Mouse (Mus musculus) hindbrain, embryonic 11.5 days (tissue): ENCODE data around the gene Unc45a. TPM values are rescaled to one million over a fixed set of nuclear protein-coding genes. Genes with fewer than 3 reads are reported as not detected.
"Not testable (repeated sequence)": the region's sequence is repeated elsewhere in the genome, so short reads cannot be mapped to it uniquely, and the experiment has no call there.

ENCODE experiments used
- ATAC-seq: fragments of 200-750 bp; cut with Nextera tagmentation; 2 replicates; pipeline ENCODE4 v1.8.0; 2017; ENCODE audit warnings: mild to moderate bottlenecking, moderate TSS enrichment, moderate library complexity; ENCODE audit not compliant: low FRiP score
- DNase-seq: peaks from one replicate; pipeline ENCODE4 v3.0.0-alpha.2; 2015; ENCODE audit warnings: low spot score
- H3K27ac ChIP-seq: fragments of 300-500 bp; sonication (generic); 2 replicates; pipeline ENCODE4 v1.5.1; 2014; ENCODE audit warnings: mild to moderate bottlenecking, low read depth, low read length
- H3K27me3 ChIP-seq: fragments of 300-500 bp; sonication (generic); 2 replicates; pipeline ENCODE4 v1.6.1; 2014; ENCODE audit warnings: mild to moderate bottlenecking, low read length, moderate library complexity, mixed read lengths; ENCODE audit not compliant: control insufficient read depth, insufficient read depth
- H3K36me3 ChIP-seq: fragments of 300-500 bp; sonication (generic); 2 replicates; pipeline ENCODE4 v1.6.1; 2014; ENCODE audit warnings: mild to moderate bottlenecking, low read length, moderate library complexity, mixed read lengths; ENCODE audit not compliant: control insufficient read depth, insufficient read depth
- H3K4me1 ChIP-seq: fragments of 300-500 bp; sonication (generic); replicated peaks from 2 replicates; pipeline ENCODE4 v1.6.1; 2014; ENCODE audit warnings: low read length, mixed read lengths; ENCODE audit not compliant: control insufficient read depth, insufficient read depth
- H3K4me2 ChIP-seq: fragments of 300-500 bp; sonication (generic); replicated peaks from 2 replicates; pipeline ENCODE4 v1.6.1; 2014; ENCODE audit warnings: mild to moderate bottlenecking, low read depth, low read length
- H3K4me3 ChIP-seq: fragments of 300-500 bp; sonication (generic); 2 replicates; pipeline ENCODE4 v1.5.1; 2014; ENCODE audit warnings: low read depth, low read length
- H3K9ac ChIP-seq: fragments of 300-500 bp; sonication (generic); 2 replicates; pipeline ENCODE4 v1.6.1; 2014; ENCODE audit warnings: low read depth, low read length
- H3K9me3 ChIP-seq: fragments of 300-500 bp; sonication (generic); 2 replicates; pipeline ENCODE4 v1.6.1; 2016; ENCODE audit warnings: low read length; ENCODE audit not compliant: control insufficient read depth
- WGBS: fragments of 180-500 bp; shearing (Covaris S2); extraction: QIAGEN DNeasy Blood & Tissue Kit; methylation state at CpG from one replicate; pipeline ENCODE4 v1.1.7; 2014; 5-methylcytosine and 5-hydroxymethylcytosine counted together
- polyA plus RNA-seq: library from polyadenylated mRNA; unstranded; fragments of >200 nt; fragmentation: Nextera tagmentation; extraction: Ambion mirVana; gene quantifications from 2 replicates; pipeline ENCODE4 v1.2.1, GENCODE M21; 2014

Gene Unc45a
- polyA plus RNA-seq, 1 experiment from 2014 or later, result 23.4 TPM

DNA sequence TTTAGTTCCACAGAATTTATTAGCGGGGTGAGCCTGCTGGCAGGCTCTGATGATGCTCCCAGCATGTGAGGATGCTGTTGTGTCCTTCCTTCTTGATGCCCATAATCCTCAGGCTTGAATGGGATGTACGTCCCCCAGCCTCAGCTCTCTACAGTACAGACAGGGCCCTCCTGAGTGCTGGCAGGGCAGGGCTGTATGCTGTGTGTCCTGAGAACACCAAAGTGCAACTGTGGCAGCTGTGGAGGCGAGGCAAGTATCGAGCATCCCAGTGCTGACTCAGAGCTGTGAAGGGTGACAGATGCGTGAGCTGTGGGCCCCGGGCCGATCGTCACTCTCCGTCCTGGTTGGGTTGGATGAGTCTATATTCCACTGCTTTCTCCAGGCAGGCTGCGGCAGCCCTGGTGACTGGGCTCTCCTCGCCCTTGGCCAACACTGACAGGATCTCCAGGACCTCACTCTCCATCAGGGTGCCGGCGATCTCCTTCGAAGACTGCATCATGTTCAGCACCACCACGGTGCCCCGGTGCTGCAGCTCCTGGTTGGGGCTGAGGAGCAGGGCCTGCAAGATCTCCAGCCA, 15.4 kb downstream of the Unc45a start:
- Histone ChIP-seq H3K4me1 (peaks cover 3% of the 10 kb centered on the region; the same call in 1 of the 2 replicates), H3K9ac (no peak overlapping the region; the same call in 1 of the 2 replicates), H3K27me3 (no peaks in the 10 kb centered on the region), H3K36me3 (peaks cover 5% of the 10 kb centered on the region; the same call in 1 of the 2 replicates), H3K27ac (no peak overlapping the region), H3K4me3 (no peak overlapping the region), H3K9me3 (no peaks in the 10 kb centered on the region), H3K4me2 (no peak overlapping the region; the same call in 1 of the 2 replicates)
- 95% methylated on average over 16 of the region's 16 CpGs for WGBS
- no peak for DNase-seq
- no peak for ATAC-seq

DNA sequence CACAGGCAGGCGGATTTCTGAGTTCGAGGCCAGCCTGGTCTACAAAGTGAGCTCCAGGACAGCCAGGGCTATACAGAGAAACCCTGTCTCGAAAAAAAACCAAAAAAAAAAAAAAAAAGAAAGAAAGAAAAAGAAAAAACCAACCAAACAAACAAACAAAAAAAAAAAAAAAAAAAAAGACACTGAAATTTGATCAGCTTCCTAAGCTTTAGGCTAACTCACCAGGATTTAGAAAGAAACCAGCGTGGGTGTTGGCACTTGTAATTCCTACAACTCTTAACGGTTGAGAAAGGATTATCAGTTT, 16.0 kb downstream of the Unc45a start:
- 51% methylated on average over 5 of the region's 5 CpGs for WGBS
- not testable (repeated sequence) for H3K27ac ChIP-seq, ATAC-seq, H3K9me3 ChIP-seq, H3K9ac ChIP-seq, H3K27me3 ChIP-seq, H3K4me1 ChIP-seq, DNase-seq, H3K36me3 ChIP-seq, H3K4me3 ChIP-seq
- peak overlapping the region; percentile 22; the same call in 1 of the 2 replicates for H3K4me2 ChIP-seq

DNA sequence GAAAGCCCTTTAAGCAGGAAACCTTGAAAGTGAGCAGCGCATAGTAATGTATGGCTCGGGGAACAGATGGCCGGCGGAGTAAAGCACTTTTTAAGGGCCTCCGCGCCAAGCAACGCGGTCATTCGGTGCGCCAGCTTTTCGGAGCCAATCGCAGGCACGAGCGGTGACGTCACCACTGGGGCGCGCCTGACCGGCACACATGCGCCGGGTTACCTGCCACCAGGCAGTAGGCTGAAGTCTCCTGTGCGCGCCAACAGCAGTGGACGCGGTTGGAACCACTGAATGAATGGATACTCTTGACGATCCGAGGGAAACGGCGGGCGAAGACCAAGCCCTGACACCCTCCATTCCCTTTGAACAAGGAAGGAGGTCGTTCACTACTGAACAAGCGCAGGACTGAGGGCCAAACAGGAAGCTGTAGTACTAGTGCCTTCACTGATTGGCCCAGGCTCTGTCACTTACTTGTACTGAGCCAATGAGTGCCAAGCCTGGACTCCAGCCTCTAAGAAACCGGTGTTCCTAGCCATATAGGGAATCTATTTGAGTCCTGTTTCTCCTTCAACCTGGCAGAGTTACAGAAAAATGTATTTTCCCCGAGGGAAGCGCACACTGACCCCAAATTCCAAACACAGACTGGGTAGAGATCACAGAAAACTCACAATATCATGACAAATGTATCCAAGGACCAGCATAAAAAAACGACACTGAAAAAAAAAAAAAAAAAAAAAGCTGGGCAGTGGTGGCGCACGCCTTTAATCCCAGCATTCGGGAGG, 16.6 kb downstream of the Unc45a start, which contains the start of gene Rccd1:
Rccd1 (minus strand) TSS at position 412 of the 773 bp plus-strand sequence.
- Histone ChIP-seq H3K36me3 (peaks cover 9% of the 10 kb centered on the region; the same call in 1 of the 2 replicates), H3K27ac (peak within 1 kb of the TSS; percentile 33; the same call in 1 of the 2 replicates), H3K9me3 (no peaks in the 10 kb centered on the region), H3K4me3 (peak within 1 kb of the TSS; percentile 42), H3K9ac (peak within 1 kb of the TSS; percentile 76), H3K4me2 (peak within 1 kb of the TSS; percentile 72), H3K27me3 (no peaks in the 10 kb centered on the region), H3K4me1 (peaks cover 3% of the 10 kb centered on the region; the same call in 1 of the 2 replicates)
- ATAC-seq, result peak; percentile 99
- WGBS, result 3% methylated on average over 38 of the region's 38 CpGs
- peak; percentile 95 for DNase-seq

DNA sequence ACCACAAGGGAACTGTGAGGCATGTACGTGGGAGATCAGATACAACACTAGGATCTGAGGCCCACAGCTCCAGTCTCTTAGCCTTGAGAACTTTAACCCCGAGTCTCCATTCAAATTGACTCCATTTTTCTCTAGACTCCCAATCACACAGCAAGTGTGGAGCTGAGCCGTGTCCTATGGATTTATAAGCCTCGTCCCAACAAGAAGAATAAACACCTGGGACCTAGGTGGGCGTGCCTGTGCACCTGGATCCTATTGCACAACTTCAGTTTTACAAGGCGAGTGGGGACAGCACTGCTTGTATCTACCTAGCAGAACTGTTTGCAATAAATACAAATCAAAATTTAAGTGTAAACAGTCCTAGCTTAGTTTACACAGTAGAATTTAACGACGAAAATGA, 17.5 kb downstream of the Unc45a start:
- ATAC-seq, result no peak
- Histone ChIP-seq H3K27ac (no peak overlapping the region), H3K4me1 (peaks cover 3% of the 10 kb centered on the region; the same call in 1 of the 2 replicates), H3K9me3 (no peaks in the 10 kb centered on the region), H3K9ac (peak overlapping the region; percentile 76), H3K27me3 (no peaks in the 10 kb centered on the region), H3K4me3 (peak overlapping the region; percentile 42), H3K4me2 (peak overlapping the region; percentile 72), H3K36me3 (peaks cover 9% of the 10 kb centered on the region; the same call in 1 of the 2 replicates)
- DNase-seq, result no peak
- 30% methylated on average over 8 of the region's 8 CpGs for WGBS

DNA sequence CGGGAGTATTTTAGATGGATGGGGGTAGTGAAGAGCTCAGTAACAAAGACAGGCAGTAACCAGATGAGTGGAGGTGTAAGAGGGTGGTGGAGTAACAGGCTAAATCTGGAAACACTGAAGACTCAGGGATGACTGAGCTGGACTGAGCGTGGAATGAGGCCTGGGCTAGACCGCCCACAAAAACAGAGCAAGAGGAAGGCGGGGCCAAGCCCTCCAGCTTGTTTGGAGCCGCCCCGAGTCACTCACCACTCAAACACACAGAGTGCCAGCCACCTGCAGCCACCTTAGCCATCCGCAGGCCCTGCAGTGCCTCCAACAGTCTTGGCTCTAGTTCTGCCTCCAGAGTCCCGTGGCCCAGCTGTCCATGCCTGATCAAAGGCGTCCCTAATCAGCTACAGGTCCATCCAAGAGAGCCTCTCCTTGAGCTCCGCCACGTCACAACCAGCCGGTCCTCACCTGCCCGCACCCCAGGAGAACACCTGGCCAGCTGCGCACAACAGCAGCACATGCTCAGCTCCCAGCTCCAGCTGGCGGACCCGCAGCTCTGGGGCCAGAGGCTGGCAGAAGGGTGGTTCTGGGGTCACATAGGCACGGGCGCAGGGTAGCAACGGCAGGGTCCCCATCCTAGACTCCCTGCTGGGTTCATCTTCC, 20.8 kb downstream of the Unc45a start:
- DNase-seq (no peak), ATAC-seq (no peak)
- 86% methylated on average over 19 of the region's 19 CpGs for WGBS
- Histone ChIP-seq H3K9me3 (no peaks in the 10 kb centered on the region), H3K27me3 (no peaks in the 10 kb centered on the region), H3K36me3 (0 out of 2 replicates have a peak, but pooled peaks cover 5% of the 10 kb centered on the region), H3K4me2 (no peak overlapping the region), H3K4me3 (no peak overlapping the region), H3K9ac (no peak overlapping the region), H3K27ac (no peak overlapping the region), H3K4me1 (peaks cover 3% of the 10 kb centered on the region; the same call in 1 of the 2 replicates)

DNA sequence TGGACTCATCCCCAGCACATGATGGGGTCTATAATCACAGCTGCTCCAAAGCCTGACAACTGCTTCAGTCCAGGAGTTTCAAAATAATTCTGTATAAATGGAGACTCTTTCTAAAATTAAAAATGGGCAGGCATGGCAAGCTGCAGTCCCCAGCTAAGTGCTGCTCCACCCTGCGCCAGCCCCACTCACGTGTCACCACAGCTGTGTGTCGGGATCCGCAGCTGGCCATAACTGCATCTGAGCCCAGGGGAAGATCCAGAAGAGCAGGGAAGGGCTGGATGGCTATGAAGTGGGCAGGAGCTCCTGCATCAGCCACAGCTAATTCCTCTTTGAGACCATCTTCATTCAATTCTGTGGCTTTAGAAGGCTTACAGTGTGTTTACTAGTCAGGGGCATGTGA, 22.1 kb downstream of the Unc45a start:
- DNase-seq, result no peak
- peaks cover 10% of the 10 kb centered on the region; the same call in 1 of the 2 replicates for H3K36me3 ChIP-seq
- peaks cover 3% of the 10 kb centered on the region; the same call in 1 of the 2 replicates for H3K4me1 ChIP-seq
- H3K27me3 ChIP-seq, result no peaks in the 10 kb centered on the region
- no peak for ATAC-seq
- no peak overlapping the region for H3K4me2 ChIP-seq
- H3K27ac ChIP-seq, result no peak overlapping the region
- no peak overlapping the region for H3K4me3 ChIP-seq
- no peak overlapping the region for H3K9ac ChIP-seq
- WGBS, result 97% methylated on average over 4 of the region's 4 CpGs
- H3K9me3 ChIP-seq, result no peaks in the 10 kb centered on the region

DNA sequence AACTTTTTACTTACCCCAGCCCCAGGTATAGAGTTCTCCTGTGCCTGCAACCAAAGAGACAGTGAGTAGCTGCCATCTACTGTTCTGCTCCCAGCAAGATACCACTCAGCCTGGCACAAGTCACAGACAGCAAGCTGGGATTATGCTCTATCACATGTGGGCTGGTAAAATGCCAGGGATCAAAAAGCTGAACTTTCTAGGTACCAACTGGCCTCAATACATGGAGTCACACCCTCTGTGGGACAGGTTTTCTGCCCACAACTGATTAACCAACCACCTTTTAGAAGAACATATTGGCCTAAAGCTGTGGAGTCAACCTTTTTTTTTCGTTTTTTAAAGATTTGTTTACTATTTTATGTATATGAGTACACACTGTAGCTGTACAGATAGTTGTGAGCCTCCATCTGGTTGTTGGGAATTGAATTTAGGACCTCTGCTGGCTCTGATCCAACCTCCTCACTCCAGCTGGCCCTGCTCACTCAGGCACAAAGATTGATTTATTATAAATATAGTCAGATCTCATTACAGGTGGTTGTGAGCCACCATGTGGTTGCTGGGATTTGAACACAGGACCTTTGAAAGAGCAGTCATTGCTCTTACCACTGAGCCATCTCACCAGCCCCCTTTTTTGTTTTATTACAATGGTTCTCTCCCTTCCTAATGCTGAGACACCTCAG, 23.2 kb downstream of the Unc45a start:
- Histone ChIP-seq H3K27ac (no peak overlapping the region), H3K36me3 (peaks cover 10% of the 10 kb centered on the region; the same call in 1 of the 2 replicates), H3K4me2 (no peak overlapping the region), H3K27me3 (no peaks in the 10 kb centered on the region), H3K9ac (no peak overlapping the region), H3K9me3 (no peaks in the 10 kb centered on the region), H3K4me1 (no peaks in the 10 kb centered on the region), H3K4me3 (no peak overlapping the region)
- WGBS, result 91% methylated on average over 1 of the region's 1 CpGs
- no peak for DNase-seq
- no peak for ATAC-seq

DNA sequence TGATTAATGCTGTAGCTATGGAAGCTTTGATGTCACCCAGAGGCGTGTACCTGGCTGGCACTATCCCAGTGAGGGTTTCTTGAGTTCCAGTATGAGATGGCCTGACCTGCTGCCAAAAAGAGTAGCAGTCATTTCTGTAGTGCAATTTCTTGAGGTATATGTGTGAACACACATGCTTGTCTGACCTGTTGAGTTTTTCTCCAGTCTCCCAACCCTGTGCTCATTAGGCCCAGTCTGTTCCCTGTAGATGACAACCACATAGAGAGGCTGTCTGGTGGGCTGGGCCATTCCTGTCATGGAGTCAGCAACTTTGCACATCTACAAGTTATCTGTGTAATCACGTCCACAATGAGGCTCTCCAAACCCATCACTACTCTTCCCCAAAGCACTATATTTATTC, 25.1 kb downstream of the Unc45a start:
- no peak overlapping the region for H3K4me3 ChIP-seq
- ATAC-seq, result no peak
- no peaks in the 10 kb centered on the region for H3K9me3 ChIP-seq
- H3K9ac ChIP-seq, result no peak overlapping the region
- H3K27ac ChIP-seq, result no peak overlapping the region
- no peak for DNase-seq
- 86% methylated on average over 2 of the region's 2 CpGs for WGBS
- no peaks in the 10 kb centered on the region for H3K27me3 ChIP-seq
- no peak overlapping the region for H3K4me2 ChIP-seq
- peaks cover 10% of the 10 kb centered on the region; the same call in 1 of the 2 replicates for H3K36me3 ChIP-seq
- H3K4me1 ChIP-seq, result no peaks in the 10 kb centered on the region
